Mouse (Mus musculus) erythroblast, embryonic 14.5 days (primary cell): ENCODE data around the gene Gm21970. TPM values are rescaled to one million over a fixed set of nuclear protein-coding genes. Genes with fewer than 3 reads are reported as not detected.
A peak's percentile ranks its signal among the peaks of the same experiment; 100 is the strongest.

Experiments
- H3K27me3 ChIP-seq: 2 replicates; pipeline ENCODE4 v1.6.1; 2012; ENCODE audit warnings: inconsistent platforms; ENCODE audit not compliant: control insufficient read depth
- H3K36me3 ChIP-seq: 2 replicates; pipeline ENCODE4 v1.6.1; 2012; ENCODE audit warnings: mild to moderate bottlenecking, inconsistent platforms; ENCODE audit not compliant: control insufficient read depth
- H3K4me1 ChIP-seq: 2 replicates; pipeline ENCODE4 v1.6.1; 2012; ENCODE audit warnings: inconsistent platforms; ENCODE audit not compliant: control insufficient read depth
- H3K4me3 ChIP-seq: replicated peaks from 2 replicates; pipeline ENCODE3; 2012; ENCODE audit warnings: moderate library complexity, mild to moderate bottlenecking, inconsistent platforms
- H3K9me3 ChIP-seq: 2 replicates; pipeline ENCODE4 v1.6.1; 2012; ENCODE audit warnings: low read length, inconsistent platforms, mixed read lengths; ENCODE audit not compliant: control insufficient read depth
- GATA1 ChIP-seq: IDR thresholded peaks from 2 replicates; pipeline ENCODE4 v1.6.1; 2012; ENCODE audit warnings: low read length, inconsistent platforms, mixed read lengths
- TAL1 ChIP-seq: IDR thresholded peaks from 3 replicates; pipeline ENCODE4 v1.6.1; 2012; ENCODE audit warnings: low read length, inconsistent platforms, mixed read lengths
- polyA plus RNA-seq: library from polyadenylated mRNA; stranded (reverse); fragments of >175 nt; gene quantifications from 2 replicates; pipeline ENCODE4 v1.2.3, GENCODE M21; 2012

The Gm21970 gene
- polyA plus RNA-seq, 1 experiment = not detected

DNA sequence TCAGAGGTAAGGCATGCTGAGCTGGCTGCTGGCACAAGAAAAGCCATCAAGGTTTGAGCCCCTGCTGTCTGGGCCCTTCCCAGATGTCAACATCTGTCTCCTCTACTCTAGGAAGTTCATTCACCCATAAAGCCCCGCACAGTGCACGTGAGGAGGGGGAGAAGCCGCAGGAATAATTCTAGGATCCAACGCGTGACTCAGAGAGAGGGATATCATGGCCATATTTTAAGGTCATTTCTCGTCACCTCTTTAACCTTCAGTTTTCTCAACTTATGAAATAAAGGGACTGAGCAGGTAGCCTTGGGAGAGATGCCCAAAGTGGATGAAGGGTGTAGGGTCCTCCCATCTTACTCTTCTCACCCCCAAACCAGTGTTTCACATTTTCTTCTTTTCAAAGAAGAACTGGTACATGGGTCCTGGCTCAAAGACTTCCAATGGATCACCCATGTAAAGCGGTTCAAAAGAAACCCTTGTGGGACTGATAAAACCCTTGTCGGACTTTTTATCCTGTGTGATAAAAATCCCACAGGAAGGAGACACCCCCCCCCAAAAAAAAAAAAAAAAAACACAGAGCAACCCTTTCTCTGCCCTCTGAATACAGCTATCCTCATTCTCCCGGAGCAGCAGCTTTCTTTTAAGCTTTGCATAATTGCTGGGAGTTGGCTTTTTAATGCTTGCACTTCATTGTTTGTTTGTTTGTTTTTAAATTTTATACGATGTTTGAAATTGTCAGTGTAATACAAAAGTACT is 13.5 kb downstream of the Gm21970 start:
- Histone ChIP-seq H3K4me1 (peaks cover 66% of the 10 kb centered on the region), H3K36me3 (peaks cover 88% of the 10 kb centered on the region), H3K4me3 (no peak overlapping the region), H3K9me3 (no peaks in the 10 kb centered on the region; the same call in 1 of the 2 replicates), H3K27me3 (no peaks in the 10 kb centered on the region)
- no peak for TF ChIP-seq TAL1
- no peak for TF ChIP-seq GATA1

DNA sequence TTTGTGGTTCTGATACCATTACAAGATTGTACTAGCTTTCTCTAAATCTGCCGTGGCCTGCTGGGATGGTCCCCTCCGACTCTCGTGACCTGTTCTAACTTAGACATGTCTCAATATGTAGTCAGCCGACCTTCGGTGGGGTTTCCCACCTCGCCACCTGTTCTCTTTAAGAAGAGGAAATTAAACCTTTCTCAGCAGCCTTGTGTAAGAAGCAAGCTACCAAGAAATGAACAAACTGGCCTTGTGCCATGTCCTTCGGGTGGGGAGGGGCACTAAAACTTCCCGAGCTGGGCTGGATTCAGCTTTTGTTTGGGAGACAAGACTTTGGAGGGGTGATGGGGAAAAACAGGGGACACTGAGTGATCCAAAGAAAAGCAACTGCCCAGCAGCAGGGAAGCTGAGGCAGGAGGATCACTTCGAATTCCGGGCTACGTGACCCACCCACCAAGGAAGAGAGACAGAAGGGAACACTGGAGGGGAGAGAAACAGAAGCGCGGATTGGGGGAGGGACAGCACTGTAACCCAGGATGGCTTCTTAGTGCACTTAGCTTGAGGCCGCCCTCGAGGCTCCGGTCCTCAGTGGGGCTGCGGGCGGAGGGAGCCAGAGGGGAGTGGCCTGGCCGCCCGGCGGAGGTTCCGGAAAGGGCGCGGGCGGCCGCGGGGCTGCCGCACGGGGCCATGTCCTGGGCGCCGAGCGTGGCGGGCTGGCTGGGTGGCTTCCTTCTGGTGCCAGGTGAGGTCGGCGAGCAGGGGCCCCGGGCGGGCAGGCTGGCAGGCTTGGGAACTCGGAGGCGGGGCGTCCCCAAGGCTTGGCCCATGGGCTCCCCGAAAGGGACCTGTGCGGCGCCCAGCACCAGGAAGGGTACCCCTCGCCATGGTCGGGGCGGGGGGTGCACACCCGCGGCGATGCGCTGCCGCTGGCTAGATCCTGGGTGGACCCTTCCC is 14.4 kb downstream of the Gm21970 start, which contains the start of gene Il10rb:
Gene Il10rb (plus strand): TSS at position 525 of the 945 bp plus-strand sequence.
- Histone ChIP-seq H3K27me3 (no peaks in the 10 kb centered on the region), H3K4me1 (peaks cover 63% of the 10 kb centered on the region), H3K4me3 (peak within 1 kb of the TSS; percentile 92), H3K36me3 (peaks cover 88% of the 10 kb centered on the region), H3K9me3 (no peaks in the 10 kb centered on the region; the same call in 1 of the 2 replicates)
- TF ChIP-seq TAL1 (no peak), GATA1 (no peak)

DNA sequence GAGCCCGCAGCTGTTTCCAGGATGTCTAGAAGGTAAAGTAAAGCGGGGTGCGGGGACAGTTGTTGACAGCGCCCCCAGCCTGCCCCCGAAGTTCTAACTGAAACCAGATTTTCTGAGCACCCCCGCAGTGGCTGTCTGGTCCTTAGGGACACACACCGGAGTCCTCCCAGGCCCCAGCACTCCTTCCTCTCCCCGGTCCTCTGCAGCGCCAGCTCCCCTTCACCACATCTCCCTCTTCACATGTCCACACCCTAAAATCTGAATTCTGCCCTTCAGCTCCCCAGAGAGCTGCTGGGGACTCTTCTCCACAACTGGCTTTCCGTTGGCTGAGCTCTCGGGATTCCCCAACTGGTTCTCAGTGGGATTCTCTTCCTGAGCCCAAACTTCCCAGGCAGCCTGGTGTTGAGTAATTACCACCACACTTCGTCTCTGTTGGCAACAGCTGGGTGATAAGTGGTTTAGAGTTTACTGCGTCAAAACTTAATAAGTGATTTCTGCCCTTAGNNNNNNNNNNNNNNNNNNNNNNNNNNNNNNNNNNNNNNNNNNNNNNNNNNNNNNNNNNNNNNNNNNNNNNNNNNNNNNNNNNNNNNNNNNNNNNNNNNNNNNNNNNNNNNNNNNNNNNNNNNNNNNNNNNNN is 15.2 kb downstream of the Gm21970 start:
- peaks cover 85% of the 10 kb centered on the region for H3K36me3 ChIP-seq
- H3K9me3 ChIP-seq = no peaks in the 10 kb centered on the region; the same call in 1 of the 2 replicates
- no peaks in the 10 kb centered on the region for H3K27me3 ChIP-seq
- H3K4me1 ChIP-seq = peaks cover 63% of the 10 kb centered on the region
- TF ChIP-seq TAL1 (no peak), GATA1 (no peak)
- peak overlapping the region; percentile 92 for H3K4me3 ChIP-seq

DNA sequence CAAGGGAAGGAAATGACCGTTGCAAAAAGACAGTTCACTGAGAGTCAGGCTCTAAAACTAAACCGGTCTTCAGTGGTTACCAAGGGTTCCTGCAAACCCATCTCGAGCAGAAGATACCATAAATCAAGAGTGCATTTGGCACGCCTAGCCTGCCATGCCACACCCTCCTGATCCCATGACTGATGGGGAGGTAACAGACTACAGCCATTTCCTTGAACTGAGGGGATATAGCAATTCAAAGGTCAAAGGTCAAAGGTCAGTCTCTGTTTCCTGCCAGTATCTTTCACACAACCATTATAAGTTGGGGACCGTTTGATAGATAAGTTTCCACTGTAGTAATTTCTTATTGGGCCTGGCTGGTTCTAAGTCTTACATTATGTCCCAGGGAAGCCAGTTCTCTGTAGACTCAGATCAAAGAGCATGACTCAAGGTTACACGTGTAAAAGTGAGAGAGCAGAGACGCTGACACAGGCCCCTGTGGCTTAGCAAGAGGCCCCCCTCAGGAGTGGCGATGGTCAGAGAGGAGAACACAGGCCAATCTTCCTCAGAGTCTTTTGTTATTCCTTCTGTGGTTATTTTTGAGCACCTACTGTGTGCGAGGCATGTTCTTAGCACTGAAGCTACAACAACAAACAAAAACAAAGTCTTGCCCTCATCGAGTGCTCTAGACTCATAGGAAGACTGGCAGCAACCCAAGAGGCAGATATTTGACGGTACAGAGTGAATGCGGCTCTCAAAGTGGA is 21.8 kb downstream of the Gm21970 start:
- no peaks in the 10 kb centered on the region for H3K9me3 ChIP-seq
- H3K4me3 ChIP-seq = no peak overlapping the region
- no peak for TF ChIP-seq TAL1
- TF ChIP-seq GATA1 = no peak
- H3K27me3 ChIP-seq = no peaks in the 10 kb centered on the region
- peaks cover 56% of the 10 kb centered on the region for H3K4me1 ChIP-seq
- H3K36me3 ChIP-seq = peaks cover 91% of the 10 kb centered on the region

DNA sequence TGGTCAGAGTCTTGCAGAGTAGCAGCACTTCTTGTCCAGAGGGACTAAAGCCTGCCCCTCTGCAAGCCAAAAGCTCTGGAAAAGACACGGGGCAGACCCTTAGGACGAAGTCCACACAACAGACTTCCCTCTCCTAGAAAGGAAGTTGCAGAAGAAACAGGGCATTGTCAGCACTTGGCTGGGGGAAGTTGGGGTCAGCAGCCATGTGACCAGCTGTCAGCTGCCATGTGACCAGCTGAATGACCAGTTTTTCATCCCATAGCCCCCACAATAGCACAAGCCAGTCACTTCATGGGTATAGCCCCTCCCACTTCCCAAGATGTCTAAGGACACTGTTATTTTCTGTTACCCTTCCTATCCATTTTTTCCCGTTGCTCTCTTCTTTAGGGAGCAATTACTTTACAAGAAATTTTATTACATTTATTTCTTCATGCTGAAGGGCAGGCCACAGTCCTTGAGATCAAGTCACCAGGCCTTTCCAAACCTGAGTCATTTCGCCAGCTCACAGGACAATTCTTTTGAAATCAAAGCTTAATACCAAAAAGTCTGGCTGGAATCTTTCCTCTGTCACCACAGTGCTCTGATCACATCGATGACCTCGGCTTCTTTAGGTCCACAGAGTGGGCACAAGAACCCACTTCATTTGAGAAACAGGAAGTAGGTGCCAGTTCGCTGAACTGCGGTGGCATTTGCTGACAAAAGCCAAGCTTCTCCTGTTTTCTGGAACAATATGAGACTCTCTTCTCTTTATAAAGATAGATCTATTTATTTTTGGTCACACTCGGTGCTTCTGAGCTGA is 24.1 kb downstream of the Gm21970 start:
- Histone ChIP-seq H3K27me3 (no peaks in the 10 kb centered on the region), H3K4me3 (no peak overlapping the region), H3K4me1 (peaks cover 41% of the 10 kb centered on the region), H3K36me3 (peaks cover 92% of the 10 kb centered on the region), H3K9me3 (no peaks in the 10 kb centered on the region)
- TF ChIP-seq GATA1 (no peak), TAL1 (no peak)

DNA sequence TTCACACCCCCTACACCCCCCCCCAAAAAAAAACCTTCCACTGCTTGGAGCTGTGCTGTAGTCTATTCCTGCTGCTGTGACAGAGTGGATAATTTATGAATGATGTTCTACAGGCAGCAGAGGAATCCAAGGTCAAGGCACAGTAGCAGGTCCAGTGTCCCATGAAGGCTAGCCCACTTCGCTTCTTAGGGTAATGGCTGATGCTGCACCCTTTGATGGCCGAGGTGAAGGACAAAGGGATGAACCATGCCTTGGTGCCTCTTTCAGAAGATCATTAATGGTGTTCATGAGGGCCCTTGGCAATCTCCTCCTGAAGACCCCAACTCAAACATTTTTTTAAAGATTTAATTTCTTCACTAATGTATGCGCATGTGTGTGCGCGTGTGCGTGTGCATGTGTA is 24.8 kb downstream of the Gm21970 start:
- no peak overlapping the region for H3K4me3 ChIP-seq
- no peak for TF ChIP-seq TAL1
- H3K4me1 ChIP-seq = peaks cover 41% of the 10 kb centered on the region
- no peaks in the 10 kb centered on the region for H3K9me3 ChIP-seq
- H3K27me3 ChIP-seq = no peaks in the 10 kb centered on the region
- H3K36me3 ChIP-seq = peaks cover 92% of the 10 kb centered on the region

DNA sequence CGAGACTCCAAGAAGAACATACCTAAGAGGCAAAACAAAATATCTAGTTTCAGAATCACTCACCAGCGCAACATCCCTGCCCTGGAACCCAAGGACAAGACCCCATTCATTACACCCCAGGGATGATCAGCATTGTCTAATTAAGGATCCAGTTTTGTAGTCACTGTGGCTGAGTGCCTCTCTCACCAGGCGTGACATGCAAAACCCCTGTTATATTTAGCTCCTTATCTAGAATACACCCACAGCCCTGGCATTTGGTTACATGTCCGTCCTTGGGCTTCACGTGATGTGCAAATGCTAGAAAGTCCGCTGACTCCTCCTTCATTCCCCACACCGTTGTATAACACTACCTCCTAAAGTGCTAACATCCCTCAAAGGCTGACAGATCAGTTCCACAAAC is 25.4 kb downstream of the Gm21970 start:
- Histone ChIP-seq H3K36me3 (peaks cover 94% of the 10 kb centered on the region), H3K4me1 (peaks cover 44% of the 10 kb centered on the region), H3K4me3 (no peak overlapping the region)

DNA sequence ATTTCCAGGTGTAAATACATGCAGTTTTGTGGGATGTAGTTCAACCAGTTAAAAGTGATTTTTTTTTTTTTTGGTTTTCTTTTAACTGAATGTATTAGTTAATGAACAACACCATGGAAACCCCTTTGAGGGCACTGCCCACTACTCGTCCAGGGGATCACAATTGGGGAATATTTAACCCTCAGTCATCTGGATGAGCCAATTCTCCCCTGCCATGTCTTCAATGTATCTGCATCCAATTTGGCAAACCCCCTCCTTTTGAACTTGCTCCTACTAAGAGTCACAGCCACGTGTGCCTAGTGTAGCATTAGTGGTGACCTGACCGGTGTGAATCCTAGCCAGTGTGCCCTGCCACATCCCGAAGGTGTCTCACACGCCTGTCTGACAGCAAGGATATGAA is 27.0 kb downstream of the Gm21970 start:
- Histone ChIP-seq H3K4me1 (peaks cover 31% of the 10 kb centered on the region), H3K36me3 (peaks cover 93% of the 10 kb centered on the region), H3K27me3 (no peaks in the 10 kb centered on the region), H3K4me3 (no peak overlapping the region), H3K9me3 (no peaks in the 10 kb centered on the region)
- TF ChIP-seq TAL1 (no peak), GATA1 (no peak)

More for the DNA sequence above, 25.4 kb downstream of the Gm21970 start:
- TF ChIP-seq GATA1 = no peak
- TF ChIP-seq TAL1 = no peak
- Histone ChIP-seq H3K9me3 (no peaks in the 10 kb centered on the region), H3K27me3 (no peaks in the 10 kb centered on the region)
